In the genomic region with DNA sequence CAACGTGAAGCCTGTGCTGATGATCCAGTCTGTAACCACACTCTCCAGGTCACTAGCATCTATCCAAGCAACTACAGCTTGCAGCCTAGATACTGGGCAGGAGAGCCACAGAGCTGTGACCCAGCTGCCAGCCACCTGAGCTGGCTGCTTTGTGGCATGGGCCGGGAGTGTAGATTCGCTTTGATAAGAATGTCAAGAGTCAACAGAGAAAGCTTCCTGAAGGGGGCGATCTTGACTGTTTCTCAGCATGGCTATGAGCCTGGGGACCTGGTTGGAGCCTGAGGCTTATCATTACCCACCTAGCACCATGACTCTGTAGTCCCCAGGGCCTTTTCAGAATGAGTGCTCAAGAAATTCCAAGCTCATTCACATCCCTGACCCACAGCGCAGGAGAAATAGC, we compare ENCODE assay signal across 9 mouse cellular contexts. TPM values are rescaled to one million over a fixed set of nuclear protein-coding genes. Genes with fewer than 3 reads are reported as not detected.
DNase-seq lines count a peak whose midpoint lies in the region; ATAC-seq and TF ChIP-seq lines count a peak whose summit lies in the region.
"Had no signal": no experiment of that assay in that cellular context is flagged by ENCODE, and none has a peak within 500 bp of the region (broad histone marks: within the 10 kb centered on the region; RNA-seq: fewer than 3 reads in every experiment).

No protein-coding gene starts in this region.

- H3K4me3 ChIP-seq in hindbrain, embryonic 12.5 days, result no peak overlapping the region
- no peak overlapping the region for H3K4me3 ChIP-seq in hindbrain, embryonic 13.5 days
- no peak overlapping the region for H3K4me3 ChIP-seq in G1E (ENCODE audit: low read depth, low read length)

- no peak overlapping the region for H3K4me2 ChIP-seq in hindbrain, embryonic 12.5 days (replicated peaks)
- H3K4me2 ChIP-seq in hindbrain, embryonic 13.5 days, result no peak overlapping the region

- no peak overlapping the region for H3K9ac ChIP-seq in hindbrain, embryonic 12.5 days
- H3K9ac ChIP-seq in hindbrain, embryonic 13.5 days, result no peak overlapping the region

- peaks cover 8% of the 10 kb centered on the region for H3K4me1 ChIP-seq in hindbrain, embryonic 12.5 days
- peaks cover 17% of the 10 kb centered on the region for H3K4me1 ChIP-seq in hindbrain, embryonic 13.5 days (replicated peaks)
- H3K4me1 ChIP-seq in G1E (ENCODE audit: insufficient read depth, low read depth, low read length), result peaks cover 11% of the 10 kb centered on the region

- peak; percentile 46; the same call in 1 of the 2 replicates for ATAC-seq in hindbrain, embryonic 12.5 days (ENCODE audit: low FRiP score)
- no peak for ATAC-seq in hindbrain, embryonic 13.5 days (ENCODE audit: low FRiP score)
- no peak for ATAC-seq in G1E (ENCODE audit: extremely low read depth, insufficient number of reproducible peaks, low FRiP score, poor library complexity, severe bottlenecking)

- H3K27me3 ChIP-seq in hindbrain, embryonic 12.5 days, result peaks cover 28% of the 10 kb centered on the region
- peaks cover 33% of the 10 kb centered on the region for H3K27me3 ChIP-seq in hindbrain, embryonic 13.5 days
- peaks cover 34% of the 10 kb centered on the region for H3K27me3 ChIP-seq in G1E (ENCODE audit: insufficient read depth, low read length)

- no peaks in the 10 kb centered on the region for H3K36me3 ChIP-seq in hindbrain, embryonic 12.5 days
- no peaks in the 10 kb centered on the region for H3K36me3 ChIP-seq in hindbrain, embryonic 13.5 days
- H3K36me3 ChIP-seq in G1E (replicated peaks), result no peaks in the 10 kb centered on the region

- TF ChIP-seq CTCF in G1E (IDR thresholded peaks at IDR 0.05; ENCODE audit: low read depth, low read length), result no peak

- H3K9me3 ChIP-seq in hindbrain, embryonic 12.5 days (replicated peaks), result no peaks in the 10 kb centered on the region
- no peaks in the 10 kb centered on the region for H3K9me3 ChIP-seq in hindbrain, embryonic 13.5 days
- no peaks in the 10 kb centered on the region for H3K9me3 ChIP-seq in G1E (replicated peaks)

- no peak overlapping the region for H3K27ac ChIP-seq in hindbrain, embryonic 12.5 days
- H3K27ac ChIP-seq in hindbrain, embryonic 13.5 days, result no peak overlapping the region

- DNase-seq in G1E (ENCODE audit: low spot score), result peak; percentile 22
- peak; percentile 21 for DNase-seq in forelimb bud, embryonic 11.5 days (ENCODE audit: low read depth, low spot score)
- peak; percentile 40 to 54 for DNase-seq in lung, postnatal 4 days
- DNase-seq in right cerebral cortex, postnatal 36 days (ENCODE audit: low spot score in 2 of 2), result no peak
- DNase-seq in layer of hippocampus, adult 9-11 months, result no peak
- DNase-seq in cerebellum, adult 9-10 months, result no peak
- DNase-seq: adrenal gland, adult 2 months had no signal

- WGBS in hindbrain, embryonic 12.5 days, result 49% methylated on average over 5 of the region's 5 CpGs
- 36% methylated on average over 5 of the region's 5 CpGs for WGBS in hindbrain, embryonic 13.5 days

RNA-seq across cellular contexts. Expression of a gene that starts 2.0 kb away (rescaled TPM):
- 24.4 and 30.6 TPM in 2 replicates for polyA plus RNA-seq in hindbrain, embryonic 12.5 days (2016; fragmentation: Nextera tagmentation; extraction: Ambion mirVana)
- polyA plus RNA-seq in hindbrain, embryonic 13.5 days (2015; fragmentation: Nextera tagmentation; extraction: Ambion mirVana), result 5.6 and 7.6 TPM in 2 replicates
- not detected in 2 replicates for total RNA-seq in G1E (2014; fragmentation: Nextera tagmentation)
- 0.12 and 0.22 TPM in 2 replicates for total RNA-seq in G1E (2017)
- not detected in 2 replicates for polyA plus RNA-seq in G1E (2012)

Comparison
In these comparisons a context has a peak if more than half of its experiments do, and no peak if none do; other contexts are left out.
1. DNase-seq: peak in G1E (single experiment), forelimb bud, embryonic 11.5 days (single experiment) and lung, postnatal 4 days (2 of 2); none in right cerebral cortex, postnatal 36 days (0 of 2), layer of hippocampus, adult 9-11 months (single experiment) and cerebellum, adult 9-10 months (single experiment).